Mouse (Mus musculus): ENCODE data around the gene Ascc3. TPM values are rescaled to one million over a fixed set of nuclear protein-coding genes. Genes with fewer than 3 reads are reported as not detected.

The Ascc3 gene
- polyA plus RNA-seq, 1 experiment from 2014 or later: 23.4 TPM

GRCm38 (mm10) chr10:50876952-50877351 lies 284.5 kb downstream of the Ascc3 start:
- no peak for ATAC-seq (ENCODE audit: insufficient number of reproducible peaks, insufficient read depth, low FRiP score, low TSS enrichment, low read depth)
- Histone ChIP-seq H3K4me1 (no peaks in the 10 kb centered on the region), H3K9ac (no peak overlapping the region), H3K9me3 (no peaks in the 10 kb centered on the region), H3K27ac (no peak overlapping the region), H3K27me3 (no peaks in the 10 kb centered on the region), H3K36me3 (no peaks in the 10 kb centered on the region), H3K4me3 (no peak overlapping the region), H3K4me2 (no peak overlapping the region)
- WGBS: 79% methylated on average over 5 of the region's 5 CpGs

DNA sequence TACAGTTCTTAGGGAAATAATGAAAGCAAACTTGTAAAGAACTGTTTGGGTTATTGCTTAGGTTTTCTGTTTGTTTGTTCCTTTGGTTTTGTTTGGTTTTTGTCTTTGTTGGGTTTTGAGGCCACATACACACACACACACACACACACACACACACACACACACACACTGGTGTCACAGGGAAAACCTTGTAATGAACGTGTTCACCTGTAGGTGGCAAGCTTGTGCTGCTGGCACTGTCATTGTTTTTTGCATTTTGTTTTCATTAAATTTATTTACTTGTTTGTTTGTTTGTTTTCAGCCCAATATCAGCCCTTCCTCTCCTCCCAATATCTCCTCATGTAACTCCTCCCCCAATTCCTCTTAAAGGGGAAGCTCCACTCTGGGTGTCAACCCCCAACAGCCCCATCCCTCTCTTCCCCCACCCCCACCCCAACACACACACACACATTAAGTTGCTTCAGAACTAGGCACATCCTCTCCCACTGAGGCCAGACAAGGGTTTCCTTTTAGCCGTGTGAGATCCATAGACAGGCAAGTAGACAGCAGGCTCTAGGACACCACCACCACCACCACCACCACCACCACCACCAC lies 289.1 kb downstream of the Ascc3 start:
- no peak for ATAC-seq (ENCODE audit: insufficient number of reproducible peaks, insufficient read depth, low FRiP score, low TSS enrichment, low read depth)
- 23% methylated on average over 2 of the region's 2 CpGs for WGBS
- no peak overlapping the region for H3K27ac ChIP-seq
- H3K9ac ChIP-seq: no peak overlapping the region
- no peak overlapping the region for H3K4me2 ChIP-seq
- H3K27me3 ChIP-seq: no peaks in the 10 kb centered on the region; the same call in 1 of the 2 replicates
- no peaks in the 10 kb centered on the region for H3K9me3 ChIP-seq
- no peaks in the 10 kb centered on the region for H3K4me1 ChIP-seq
- no peaks in the 10 kb centered on the region for H3K36me3 ChIP-seq
- no peak overlapping the region for H3K4me3 ChIP-seq

- no peaks in the 10 kb centered on the region for H3K36me3 ChIP-seq
- no peak for ATAC-seq (ENCODE audit: insufficient number of reproducible peaks, insufficient read depth, low FRiP score, low TSS enrichment, low read depth)
- H3K9ac ChIP-seq: no peak overlapping the region
- H3K4me3 ChIP-seq: no peak overlapping the region
- H3K27me3 ChIP-seq: peaks cover 2% of the 10 kb centered on the region; the same call in 1 of the 2 replicates
- H3K9me3 ChIP-seq: no peaks in the 10 kb centered on the region
- H3K27ac ChIP-seq: no peak overlapping the region
- no peaks in the 10 kb centered on the region for H3K4me1 ChIP-seq
- no peak overlapping the region for H3K4me2 ChIP-seq
- 50% methylated on average over 2 of the region's 2 CpGs for WGBS
Observed at GRCm38 (mm10) chr10:50882366-50882765, 289.9 kb downstream of the Ascc3 start.

DNA sequence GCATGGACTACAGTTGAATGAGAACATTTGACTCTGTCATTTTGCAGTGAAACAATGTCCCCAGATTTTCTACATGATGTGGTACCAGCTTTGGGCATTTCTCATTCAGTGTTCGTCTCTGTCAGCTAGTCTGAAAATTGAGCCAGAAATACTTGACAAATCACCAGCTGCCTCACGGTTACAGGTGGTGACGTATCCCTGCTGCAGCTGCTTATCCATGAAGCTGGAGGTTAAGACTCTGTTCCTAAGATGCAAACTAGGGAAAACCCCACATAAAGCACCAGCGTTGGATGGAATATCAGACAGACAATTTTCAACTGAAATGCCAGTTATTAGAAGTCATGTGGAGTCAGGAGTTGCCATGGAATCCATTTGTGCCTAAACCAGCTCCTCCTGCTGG lies 293.8 kb downstream of the Ascc3 start:
- H3K36me3 ChIP-seq: no peaks in the 10 kb centered on the region
- H3K9me3 ChIP-seq: no peaks in the 10 kb centered on the region
- H3K4me2 ChIP-seq: no peak overlapping the region
- 62% methylated on average over 4 of the region's 4 CpGs for WGBS
- no peak overlapping the region for H3K4me3 ChIP-seq
- H3K27ac ChIP-seq: no peak overlapping the region
- no peaks in the 10 kb centered on the region for H3K4me1 ChIP-seq
- peaks cover 38% of the 10 kb centered on the region for H3K27me3 ChIP-seq
- no peak for ATAC-seq (ENCODE audit: insufficient number of reproducible peaks, insufficient read depth, low FRiP score, low TSS enrichment, low read depth)
- no peak overlapping the region for H3K9ac ChIP-seq

GRCm38 (mm10) chr10:50890621-50891020 lies 298.2 kb downstream of the Ascc3 start:
- H3K9me3 ChIP-seq: no peaks in the 10 kb centered on the region
- no peak overlapping the region for H3K4me3 ChIP-seq
- H3K27me3 ChIP-seq: peaks cover 79% of the 10 kb centered on the region
- peaks cover 17% of the 10 kb centered on the region for H3K4me1 ChIP-seq
- ATAC-seq (ENCODE audit: insufficient number of reproducible peaks, insufficient read depth, low FRiP score, low TSS enrichment, low read depth): no peak
- H3K36me3 ChIP-seq: no peaks in the 10 kb centered on the region
- H3K27ac ChIP-seq: no peak overlapping the region
- WGBS: 6% methylated on average over 6 of the region's 6 CpGs
- H3K4me2 ChIP-seq: no peak overlapping the region
- no peak overlapping the region for H3K9ac ChIP-seq

DNA sequence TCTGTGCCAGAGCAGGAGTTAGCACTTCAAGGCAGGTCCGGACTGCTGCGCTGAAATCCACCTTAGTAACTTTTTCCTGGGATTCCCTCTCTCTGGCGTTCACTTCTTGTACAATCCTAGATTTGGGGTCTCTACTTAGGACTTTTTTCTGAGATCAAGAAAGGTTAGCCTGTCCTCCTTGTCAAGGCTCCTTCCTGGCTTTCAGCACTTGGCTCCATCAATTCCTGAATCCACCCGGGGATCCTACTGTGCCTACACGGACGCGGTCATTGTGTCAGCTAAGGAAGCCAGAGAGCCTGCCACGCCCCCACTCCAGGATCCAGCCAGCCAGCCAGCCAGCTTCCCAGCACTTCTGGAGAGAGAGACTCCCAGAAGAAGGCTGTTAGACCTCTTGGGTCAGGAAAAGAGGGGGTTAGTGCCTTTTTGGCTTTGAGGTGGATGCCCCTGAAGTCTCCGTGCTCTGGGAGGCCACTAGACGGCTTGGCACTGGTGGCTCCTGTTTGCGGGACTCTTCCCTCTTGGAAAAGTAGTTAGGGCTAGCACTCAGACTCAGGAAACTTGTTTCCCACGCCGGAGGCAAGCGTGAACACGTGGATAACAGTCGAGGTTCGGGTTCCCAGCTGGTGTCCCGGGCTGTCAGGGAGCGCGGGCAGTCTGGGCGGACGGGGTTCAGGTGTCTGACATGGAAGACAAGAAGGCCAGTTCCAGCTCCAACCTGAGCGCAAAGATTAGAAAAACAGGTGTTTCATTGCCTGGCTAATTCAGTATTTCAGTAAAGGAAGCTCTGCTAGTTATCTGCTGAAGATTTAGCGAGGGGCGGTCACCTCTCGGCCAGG lies 299.6 kb downstream of the Ascc3 start:
- Histone ChIP-seq H3K9ac (no peak overlapping the region), H3K4me1 (peaks cover 17% of the 10 kb centered on the region), H3K9me3 (no peaks in the 10 kb centered on the region), H3K4me3 (no peak overlapping the region), H3K4me2 (peak overlapping the region; percentile 7), H3K36me3 (no peaks in the 10 kb centered on the region), H3K27me3 (peaks cover 88% of the 10 kb centered on the region), H3K27ac (no peak overlapping the region)
- no peak for ATAC-seq (ENCODE audit: insufficient number of reproducible peaks, insufficient read depth, low FRiP score, low TSS enrichment, low read depth)
- 1% methylated on average over 26 of the region's 26 CpGs for WGBS

GRCm38 (mm10) chr10:50892751-50893320 lies 300.4 kb downstream of the Ascc3 start:
- H3K27ac ChIP-seq: no peak overlapping the region
- WGBS: 2% methylated on average over 15 of the region's 15 CpGs
- peak overlapping the region; percentile 7; the same call in 1 of the 2 replicates for H3K4me2 ChIP-seq
- no peaks in the 10 kb centered on the region for H3K36me3 ChIP-seq
- no peak for ATAC-seq (ENCODE audit: insufficient number of reproducible peaks, insufficient read depth, low FRiP score, low TSS enrichment, low read depth)
- H3K4me3 ChIP-seq: no peak overlapping the region
- peaks cover 91% of the 10 kb centered on the region for H3K27me3 ChIP-seq
- no peak overlapping the region for H3K9ac ChIP-seq
- H3K4me1 ChIP-seq: peaks cover 17% of the 10 kb centered on the region
- no peaks in the 10 kb centered on the region for H3K9me3 ChIP-seq

DNA sequence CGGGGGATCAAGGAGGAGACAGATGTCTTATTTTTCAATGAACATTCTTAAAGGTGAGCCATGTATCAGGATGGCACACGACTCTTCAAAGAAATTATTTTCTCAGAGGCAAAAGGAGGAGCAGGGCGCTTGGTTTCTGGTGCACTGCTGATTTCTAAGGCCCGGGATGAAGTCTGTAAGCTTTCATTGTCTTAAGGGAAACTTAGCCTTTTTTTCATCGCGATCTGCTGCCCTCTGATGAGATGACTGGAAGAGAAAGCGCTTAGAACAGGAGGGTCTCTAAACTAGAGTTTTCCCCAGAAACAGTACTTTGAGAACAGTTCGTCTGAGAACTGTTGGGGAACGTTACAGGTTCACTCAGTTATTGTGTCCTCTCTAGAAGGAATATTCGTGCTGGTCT lies 301.1 kb downstream of the Ascc3 start:
- H3K4me1 ChIP-seq: peaks cover 17% of the 10 kb centered on the region
- no peak overlapping the region for H3K27ac ChIP-seq
- no peaks in the 10 kb centered on the region for H3K9me3 ChIP-seq
- H3K4me2 ChIP-seq: peak overlapping the region; percentile 77; the same call in 1 of the 2 replicates
- H3K36me3 ChIP-seq: no peaks in the 10 kb centered on the region
- peaks cover 92% of the 10 kb centered on the region for H3K27me3 ChIP-seq
- no peak for ATAC-seq (ENCODE audit: insufficient number of reproducible peaks, insufficient read depth, low FRiP score, low TSS enrichment, low read depth)
- WGBS: 1% methylated on average over 10 of the region's 10 CpGs
- H3K4me3 ChIP-seq: no peak overlapping the region
- H3K9ac ChIP-seq: no peak overlapping the region

GRCm38 (mm10) chr10:50894170-50894991 lies 301.9 kb downstream of the Ascc3 start, which contains the start of gene Sim1:
Sim1 (plus strand) TSS chr10:50894754.
- H3K4me3 ChIP-seq: peak within 1 kb of the TSS; percentile 50
- peak within 1 kb of the TSS; percentile 77 for H3K4me2 ChIP-seq
- H3K27ac ChIP-seq: no peak within 1 kb of the TSS
- peak within 1 kb of the TSS; percentile 52; the same call in 1 of the 2 replicates for H3K9ac ChIP-seq
- no peaks in the 10 kb centered on the region for H3K9me3 ChIP-seq
- WGBS: under 1% methylated on average over 62 of the region's 62 CpGs
- H3K36me3 ChIP-seq: no peaks in the 10 kb centered on the region
- peaks cover 89% of the 10 kb centered on the region for H3K27me3 ChIP-seq
- H3K4me1 ChIP-seq: peaks cover 17% of the 10 kb centered on the region
- ATAC-seq (ENCODE audit: insufficient number of reproducible peaks, insufficient read depth, low FRiP score, low TSS enrichment, low read depth): peak; percentile 93

GRCm38 (mm10) chr10:50895091-50895790 lies 302.8 kb downstream of the Ascc3 start:
- no peak for ATAC-seq (ENCODE audit: insufficient number of reproducible peaks, insufficient read depth, low FRiP score, low TSS enrichment, low read depth)

More at GRCm38 (mm10) chr10:50895091-50895790, 302.8 kb downstream of the Ascc3 start:
- H3K36me3 ChIP-seq: no peaks in the 10 kb centered on the region
- H3K9me3 ChIP-seq: no peaks in the 10 kb centered on the region
- H3K4me2 ChIP-seq: peak overlapping the region; percentile 77
- no peak overlapping the region for H3K27ac ChIP-seq
- peaks cover 17% of the 10 kb centered on the region for H3K4me1 ChIP-seq
- WGBS: under 1% methylated on average over 44 of the region's 44 CpGs
- peaks cover 87% of the 10 kb centered on the region for H3K27me3 ChIP-seq
- H3K9ac ChIP-seq: peak overlapping the region; percentile 52; the same call in 1 of the 2 replicates
- H3K4me3 ChIP-seq: peak overlapping the region; percentile 50

Measured in embryonic facial prominence, embryonic 13.5 days (tissue).